Mouse (Mus musculus) hindbrain, embryonic 11.5 days (tissue): ENCODE data around the gene Adgrg1. TPM values are rescaled to one million over a fixed set of nuclear protein-coding genes. Genes with fewer than 3 reads are reported as not detected.

Experiments used
- ATAC-seq: fragments of 200-750 bp; cut with Nextera tagmentation; 2 replicates; pipeline ENCODE4 v1.8.0; 2017; ENCODE audit warnings: mild to moderate bottlenecking, moderate TSS enrichment, moderate library complexity; ENCODE audit not compliant: low FRiP score
- DNase-seq: peaks from one replicate; pipeline ENCODE4 v3.0.0-alpha.2; 2015; ENCODE audit warnings: low spot score
- H3K27ac ChIP-seq: fragments of 300-500 bp; sonication (generic); 2 replicates; pipeline ENCODE4 v1.5.1; 2014; ENCODE audit warnings: mild to moderate bottlenecking, low read depth, low read length
- H3K27me3 ChIP-seq: fragments of 300-500 bp; sonication (generic); 2 replicates; pipeline ENCODE4 v1.6.1; 2014; ENCODE audit warnings: mild to moderate bottlenecking, low read length, moderate library complexity, mixed read lengths; ENCODE audit not compliant: control insufficient read depth, insufficient read depth
- H3K36me3 ChIP-seq: fragments of 300-500 bp; sonication (generic); 2 replicates; pipeline ENCODE4 v1.6.1; 2014; ENCODE audit warnings: mild to moderate bottlenecking, low read length, moderate library complexity, mixed read lengths; ENCODE audit not compliant: control insufficient read depth, insufficient read depth
- H3K4me1 ChIP-seq: fragments of 300-500 bp; sonication (generic); replicated peaks from 2 replicates; pipeline ENCODE4 v1.6.1; 2014; ENCODE audit warnings: low read length, mixed read lengths; ENCODE audit not compliant: control insufficient read depth, insufficient read depth
- H3K4me2 ChIP-seq: fragments of 300-500 bp; sonication (generic); replicated peaks from 2 replicates; pipeline ENCODE4 v1.6.1; 2014; ENCODE audit warnings: mild to moderate bottlenecking, low read depth, low read length
- H3K4me3 ChIP-seq: fragments of 300-500 bp; sonication (generic); 2 replicates; pipeline ENCODE4 v1.5.1; 2014; ENCODE audit warnings: low read depth, low read length
- H3K9ac ChIP-seq: fragments of 300-500 bp; sonication (generic); 2 replicates; pipeline ENCODE4 v1.6.1; 2014; ENCODE audit warnings: low read depth, low read length
- H3K9me3 ChIP-seq: fragments of 300-500 bp; sonication (generic); 2 replicates; pipeline ENCODE4 v1.6.1; 2016; ENCODE audit warnings: low read length; ENCODE audit not compliant: control insufficient read depth
- WGBS: fragments of 180-500 bp; shearing (Covaris S2); extraction: QIAGEN DNeasy Blood & Tissue Kit; methylation state at CpG from one replicate; pipeline ENCODE4 v1.1.7; 2014; 5-methylcytosine and 5-hydroxymethylcytosine counted together
- polyA plus RNA-seq: library from polyadenylated mRNA; unstranded; fragments of >200 nt; fragmentation: Nextera tagmentation; extraction: Ambion mirVana; gene quantifications from 2 replicates; pipeline ENCODE4 v1.2.1, GENCODE M21; 2014

Adgrg1 gene
- polyA plus RNA-seq, 1 experiment from 2014 or later = 138 TPM

GRCm38 (mm10) chr8:94966578-94966977, 8.0 kb upstream of the Adgrg1 start:
- ATAC-seq = no peak
- WGBS = 24% methylated on average over 7 of the region's 7 CpGs
- H3K27ac ChIP-seq = no peak overlapping the region

GRCm38 (mm10) chr8:94967071-94967470, 7.5 kb upstream of the Adgrg1 start:
- H3K4me2 ChIP-seq = no peak overlapping the region
- no peaks in the 10 kb centered on the region for H3K9me3 ChIP-seq
- WGBS = 86% methylated on average over 4 of the region's 4 CpGs
- no peaks in the 10 kb centered on the region for H3K27me3 ChIP-seq
- ATAC-seq (no peak), DNase-seq (no peak)
- H3K4me3 ChIP-seq = no peak overlapping the region
- no peaks in the 10 kb centered on the region for H3K36me3 ChIP-seq
- H3K9ac ChIP-seq = no peak overlapping the region
- no peak overlapping the region for H3K27ac ChIP-seq
- no peaks in the 10 kb centered on the region for H3K4me1 ChIP-seq

More at GRCm38 (mm10) chr8:94966578-94966977, 8.0 kb upstream of the Adgrg1 start:
- no peaks in the 10 kb centered on the region for H3K4me1 ChIP-seq
- no peak overlapping the region for H3K9ac ChIP-seq
- H3K4me3 ChIP-seq = no peak overlapping the region
- DNase-seq = peak; percentile 80
- H3K36me3 ChIP-seq = no peaks in the 10 kb centered on the region
- H3K27me3 ChIP-seq = no peaks in the 10 kb centered on the region
- no peaks in the 10 kb centered on the region for H3K9me3 ChIP-seq
- H3K4me2 ChIP-seq = no peak overlapping the region

GRCm38 (mm10) chr8:94967554-94967953, 7.0 kb upstream of the Adgrg1 start:
- ATAC-seq (no peak), DNase-seq (no peak)
- no peaks in the 10 kb centered on the region for H3K36me3 ChIP-seq
- H3K9ac ChIP-seq = no peak overlapping the region
- H3K4me3 ChIP-seq = no peak overlapping the region
- H3K27ac ChIP-seq = no peak overlapping the region
- H3K27me3 ChIP-seq = no peaks in the 10 kb centered on the region
- H3K4me2 ChIP-seq = no peak overlapping the region
- 89% methylated on average over 3 of the region's 3 CpGs for WGBS
- H3K9me3 ChIP-seq = no peaks in the 10 kb centered on the region
- H3K4me1 ChIP-seq = no peaks in the 10 kb centered on the region

GRCm38 (mm10) chr8:94973270-94973669, 1.3 kb upstream of the Adgrg1 start:
- H3K9ac ChIP-seq = no peak overlapping the region

GRCm38 (mm10) chr8:94973786-94974185, 765 bp upstream of the Adgrg1 start:
- Histone ChIP-seq H3K9ac (no peak overlapping the region), H3K27ac (no peak overlapping the region), H3K4me3 (no peak overlapping the region), H3K4me2 (no peak overlapping the region), H3K36me3 (no peaks in the 10 kb centered on the region), H3K27me3 (no peaks in the 10 kb centered on the region), H3K4me1 (peaks cover 4% of the 10 kb centered on the region; the same call in 1 of the 2 replicates), H3K9me3 (no peaks in the 10 kb centered on the region)
- DNase-seq (no peak), ATAC-seq (no peak)
- WGBS = 86% methylated on average over 9 of the region's 9 CpGs

More at GRCm38 (mm10) chr8:94973270-94973669, 1.3 kb upstream of the Adgrg1 start:
- DNase-seq (no peak), ATAC-seq (no peak)
- H3K27ac ChIP-seq = no peak overlapping the region
- peaks cover 4% of the 10 kb centered on the region; the same call in 1 of the 2 replicates for H3K4me1 ChIP-seq
- H3K4me2 ChIP-seq = no peak overlapping the region
- no peaks in the 10 kb centered on the region for H3K9me3 ChIP-seq
- H3K36me3 ChIP-seq = no peaks in the 10 kb centered on the region
- no peak overlapping the region for H3K4me3 ChIP-seq
- H3K27me3 ChIP-seq = no peaks in the 10 kb centered on the region
- WGBS = 90% methylated on average over 9 of the region's 9 CpGs

GRCm38 (mm10) chr8:94976651-94977417, 2.3 kb downstream of the Adgrg1 start:
- ATAC-seq = no peak

GRCm38 (mm10) chr8:94978131-94978530, 3.6 kb downstream of the Adgrg1 start:
- ATAC-seq (peak; percentile 75), DNase-seq (peak; percentile 51)
- no peaks in the 10 kb centered on the region for H3K27me3 ChIP-seq
- no peak overlapping the region for H3K27ac ChIP-seq
- no peaks in the 10 kb centered on the region for H3K9me3 ChIP-seq
- no peak overlapping the region for H3K4me2 ChIP-seq
- no peak overlapping the region for H3K9ac ChIP-seq
- no peaks in the 10 kb centered on the region for H3K36me3 ChIP-seq
- peaks cover 4% of the 10 kb centered on the region for H3K4me1 ChIP-seq
- 39% methylated on average over 9 of the region's 9 CpGs for WGBS
- H3K4me3 ChIP-seq = no peak overlapping the region

More at GRCm38 (mm10) chr8:94976651-94977417, 2.3 kb downstream of the Adgrg1 start:
- 23% methylated on average over 17 of the region's 17 CpGs for WGBS
- H3K4me1 ChIP-seq = peaks cover 4% of the 10 kb centered on the region; the same call in 1 of the 2 replicates
- H3K36me3 ChIP-seq = no peaks in the 10 kb centered on the region
- DNase-seq = no peak
- no peak overlapping the region for H3K27ac ChIP-seq
- no peak overlapping the region for H3K4me3 ChIP-seq
- no peaks in the 10 kb centered on the region for H3K9me3 ChIP-seq
- H3K4me2 ChIP-seq = no peak overlapping the region; the same call in 1 of the 2 replicates
- no peak overlapping the region for H3K9ac ChIP-seq
- H3K27me3 ChIP-seq = no peaks in the 10 kb centered on the region

- Histone ChIP-seq H3K9me3 (no peaks in the 10 kb centered on the region), H3K9ac (no peak overlapping the region), H3K4me3 (no peak overlapping the region), H3K4me1 (peaks cover 8% of the 10 kb centered on the region), H3K36me3 (no peaks in the 10 kb centered on the region), H3K27ac (no peak overlapping the region), H3K27me3 (no peaks in the 10 kb centered on the region), H3K4me2 (no peak overlapping the region)
- DNase-seq = no peak
- 80% methylated on average over 13 of the region's 13 CpGs for WGBS
- no peak for ATAC-seq
Measured at GRCm38 (mm10) chr8:94978593-94979319, 4.2 kb downstream of the Adgrg1 start.
